Mouse (Mus musculus) spleen, adult 2 months (tissue): ENCODE measurements at regions not wholly inside any gene's neighbourhood (a gene's known extent, or its start where the extent isn't known, plus 50 kb on each side); places are given as distances from the start of the nearest gene placed in this dataset.

Experiments
- CTCF ChIP-seq: fragments of 200-500 bp; IDR thresholded peaks from 2 replicates; pipeline ENCODE4 v1.5.1; 2011; ENCODE audit warnings: mild to moderate bottlenecking, inconsistent platforms; ENCODE audit not compliant: insufficient read depth, insufficient read length, insufficient replicate concordance; ENCODE audit errors: extremely low read depth
- POLR2A ChIP-seq: fragments of 200-500 bp; IDR thresholded peaks from 2 replicates; pipeline ENCODE4 v1.6.1; 2011; ENCODE audit warnings: low read depth, low read length, inconsistent platforms

GRCm38 (mm10) chr10:60995908-60996640 lies 93.1 kb upstream of the Pcbd1 start:
- TF ChIP-seq POLR2A (no peak), CTCF (no peak)
